Mouse (Mus musculus): ENCODE results near the gene Zfp607b. TPM values are rescaled to one million over a fixed set of nuclear protein-coding genes. Genes with fewer than 3 reads are reported as not detected.

Zfp607b gene
- 6.6 and 8.8 TPM in 2 replicates for polyA plus RNA-seq (2012; rRNA removed)

DNA sequence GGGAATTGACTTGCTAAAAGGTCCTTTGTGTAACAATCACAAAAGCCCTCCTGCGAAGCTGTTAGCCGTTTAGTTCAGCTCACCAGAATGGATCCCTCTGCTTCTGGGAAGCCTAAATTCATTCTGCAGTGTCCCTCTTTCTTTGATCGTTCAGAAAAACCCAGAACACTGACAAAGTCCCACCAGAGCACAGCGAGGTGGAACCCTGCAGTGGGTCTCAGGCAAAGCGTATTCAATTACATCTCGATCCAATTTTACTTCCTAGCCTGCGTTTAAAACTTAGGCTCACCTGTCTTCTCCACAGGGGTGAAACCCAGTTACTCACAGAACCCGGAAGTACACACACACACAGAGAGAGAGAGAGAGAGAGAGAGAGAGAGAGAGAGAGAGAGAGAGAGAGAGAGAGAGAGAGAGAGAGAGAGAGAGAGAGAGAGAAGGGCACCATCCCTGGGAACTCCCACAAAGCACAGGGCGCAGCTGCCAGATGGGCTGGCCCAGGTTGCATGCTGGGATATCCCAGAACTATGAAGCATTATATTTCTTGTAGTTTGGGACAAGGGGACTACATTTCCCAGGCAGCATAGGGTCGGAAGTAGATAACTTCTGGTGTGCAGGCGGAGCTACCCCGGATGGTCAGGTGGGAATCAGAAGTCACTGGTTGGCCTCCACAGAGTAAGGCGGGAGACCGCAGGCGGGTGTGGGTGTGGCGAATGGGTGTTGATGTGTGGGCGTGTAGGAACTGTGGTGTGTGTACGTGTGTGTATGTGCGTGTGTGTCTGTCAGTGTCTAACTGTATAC lies at the start of gene Zfp607b:
Gene Zfp607b, plus strand, starts transcription at position 526 of the 798 bp plus-strand sequence.

DNA sequence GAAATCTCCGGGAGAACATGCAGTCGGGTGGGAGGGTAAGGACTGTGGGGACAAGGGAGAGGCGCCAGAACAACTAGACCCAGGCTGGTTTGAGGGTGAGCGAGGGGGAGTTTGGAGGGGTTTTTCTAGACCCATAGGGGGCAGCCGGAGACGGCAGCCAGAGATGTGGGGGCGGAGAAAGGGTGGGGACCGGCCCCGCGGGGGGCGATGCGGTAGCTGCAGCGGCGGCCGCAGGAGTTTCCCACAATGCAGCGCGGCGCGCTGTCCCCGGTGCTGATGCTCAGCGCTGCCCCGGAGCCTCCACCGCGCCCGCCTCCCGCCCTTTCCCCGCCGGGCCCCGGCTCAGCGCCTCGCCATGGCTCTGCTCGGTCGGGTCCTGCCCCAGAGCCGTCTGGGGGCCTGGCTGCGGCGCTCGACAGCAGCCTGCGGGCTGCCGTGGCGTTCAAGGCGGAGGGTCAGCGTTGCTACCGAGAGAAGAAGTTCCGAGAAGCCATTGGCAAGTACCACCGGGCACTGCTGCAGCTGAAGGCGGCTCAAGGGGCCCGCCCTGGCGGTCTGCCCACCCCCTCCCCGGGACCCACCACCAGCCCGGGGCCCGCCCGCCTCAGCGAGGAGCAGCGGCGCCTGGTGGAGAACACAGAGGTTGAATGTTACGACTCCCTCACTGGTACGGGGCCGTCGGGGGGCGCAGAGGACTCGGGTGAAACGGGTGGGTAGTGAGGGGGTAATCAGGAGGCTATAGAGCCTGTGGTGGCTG lies 35.3 kb upstream of the Zfp607b start, which contains the start of gene Ttc9b:
Gene Ttc9b, plus strand, starts transcription at position 235 of the 757 bp plus-strand sequence.

DNA sequence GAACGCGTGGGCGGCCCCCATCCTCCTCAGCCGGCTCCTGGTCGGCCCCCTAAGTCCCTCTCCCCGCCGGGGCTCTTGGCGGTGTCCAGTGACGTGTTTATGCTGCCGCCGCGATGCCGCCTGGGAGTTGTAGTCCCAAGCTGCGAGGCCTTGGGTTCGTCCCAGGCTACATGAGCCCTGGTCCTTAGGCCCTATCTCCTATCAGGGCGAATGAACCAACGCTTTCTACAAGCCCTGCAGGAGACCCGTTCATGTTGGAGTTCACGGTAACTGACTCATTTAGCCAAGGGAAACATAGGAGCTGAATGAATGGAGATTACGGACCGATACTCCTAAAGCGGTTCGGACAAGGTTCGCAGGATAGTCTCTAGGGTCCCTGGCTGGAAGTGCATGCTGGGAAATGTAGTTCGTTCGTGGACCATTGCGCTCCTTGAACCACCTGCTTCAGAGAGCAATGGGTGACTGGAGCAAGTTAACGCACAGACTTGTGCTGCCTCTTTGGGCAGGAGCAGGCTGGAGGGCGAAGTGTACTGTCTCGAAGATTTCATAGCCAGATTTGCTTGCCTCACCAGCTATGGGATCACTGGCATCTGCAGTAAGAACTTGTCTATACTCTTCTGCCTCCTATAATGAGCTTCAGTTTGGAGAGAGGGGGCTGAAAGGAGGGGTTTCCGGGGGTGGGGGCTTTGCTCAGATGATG lies 14.5 kb upstream of the Zfp607b start, which contains the start of gene Map3k10:
Gene Map3k10, minus strand, starts transcription at position 77 of the 700 bp plus-strand sequence.

DNA sequence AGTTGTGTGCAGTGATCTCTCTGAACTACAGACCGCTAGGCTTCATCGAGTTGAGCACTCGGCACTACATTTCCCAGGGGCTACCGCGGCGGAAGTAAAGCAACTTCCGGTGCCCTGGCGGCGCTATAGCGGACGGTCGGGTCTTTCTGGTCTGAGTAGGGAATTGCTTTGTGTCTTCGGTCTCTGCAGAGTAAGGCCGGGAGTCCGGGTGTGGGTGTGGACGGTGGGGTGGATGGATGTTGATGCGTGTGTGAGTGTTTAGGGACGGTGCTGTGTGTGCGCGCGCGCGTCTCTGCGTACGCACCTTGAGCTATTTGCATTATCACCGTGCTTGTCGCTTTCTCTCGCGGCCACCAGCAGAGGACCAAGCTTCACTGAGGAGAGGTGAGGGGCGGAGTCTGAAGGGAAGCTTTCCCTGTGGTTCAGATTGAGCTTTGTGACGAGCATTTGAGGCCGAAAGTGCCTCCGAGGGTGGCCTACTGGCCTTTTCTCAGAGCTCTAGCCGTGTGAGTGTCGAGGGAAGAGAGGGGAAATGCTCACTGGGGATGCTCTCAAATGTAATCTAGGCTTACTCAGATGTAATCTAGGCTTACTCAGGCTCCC lies 42.2 kb downstream of the Zfp607b start, which contains the start of gene Zfp60:
Gene Zfp60, plus strand, starts transcription at position 109 of the 603 bp plus-strand sequence.

Other genes with a start within 250 kb of the Zfp607b start
- 19.9 and 20.5 TPM in 2 replicates for gene Sptbn4, start 241.7 kb upstream of the Zfp607b start, polyA plus RNA-seq (2012; rRNA removed)
- 18.0 and 25.5 TPM in 2 replicates for gene Blvrb, start 241.4 kb upstream of the Zfp607b start, polyA plus RNA-seq (2012; rRNA removed)
- 12.0 and 16.2 TPM in 2 replicates for gene Sertad3, start 215.6 kb upstream of the Zfp607b start, polyA plus RNA-seq (2012; rRNA removed)
- gene Sertad1, start 202.4 kb upstream of the Zfp607b start, polyA plus RNA-seq (2012; rRNA removed), result 6.8 and 10.9 TPM in 2 replicates
- 2.2 and 3.5 TPM in 2 replicates for gene Prx, start 190.0 kb upstream of the Zfp607b start, polyA plus RNA-seq (2012; rRNA removed)
- gene Hipk4, start 166.1 kb upstream of the Zfp607b start, polyA plus RNA-seq (2012; rRNA removed), result 1.7 and 2.3 TPM in 2 replicates
- 131 and 151 TPM in 2 replicates for gene Pld3, start 136.1 kb upstream of the Zfp607b start, polyA plus RNA-seq (2012; rRNA removed)
- gene 2310022A10Rik, start 136.1 kb upstream of the Zfp607b start, polyA plus RNA-seq (2012; rRNA removed), result 42.0 and 43.1 TPM in 2 replicates
- 70.1 and 73.9 TPM in 2 replicates for gene Akt2, start 97.8 kb upstream of the Zfp607b start, polyA plus RNA-seq (2012; rRNA removed)
- 36.9 and 44.1 TPM in 2 replicates for gene Ttc9b, start 35.4 kb upstream of the Zfp607b start, polyA plus RNA-seq (2012; rRNA removed)
- 65.0 and 67.7 TPM in 2 replicates for gene Map3k10, start 14.7 kb upstream of the Zfp607b start, polyA plus RNA-seq (2012; rRNA removed)
- 31.6 and 40.7 TPM in 2 replicates for gene Zfp60, start 42.0 kb downstream of the Zfp607b start, polyA plus RNA-seq (2012; rRNA removed)
- 3.3 and 4.0 TPM in 2 replicates for gene Zfp626, start 117.9 kb downstream of the Zfp607b start, polyA plus RNA-seq (2012; rRNA removed)
- 5.3 and 6.1 TPM in 2 replicates for gene Zfp59, start 149.3 kb downstream of the Zfp607b start, polyA plus RNA-seq (2012; rRNA removed)
- gene Zfp607a, start 168.2 kb downstream of the Zfp607b start, polyA plus RNA-seq (2012; rRNA removed), result 1.2 and 1.3 TPM in 2 replicates
- 7.6 and 8.2 TPM in 2 replicates for gene Zfp974, start 240.1 kb downstream of the Zfp607b start, polyA plus RNA-seq (2012; rRNA removed)

Measured in central nervous system, embryonic 14 days (tissue).